Mouse (Mus musculus): Measurements from ENCODE around the gene Zfr2.

Gene Zfr2

DNA sequence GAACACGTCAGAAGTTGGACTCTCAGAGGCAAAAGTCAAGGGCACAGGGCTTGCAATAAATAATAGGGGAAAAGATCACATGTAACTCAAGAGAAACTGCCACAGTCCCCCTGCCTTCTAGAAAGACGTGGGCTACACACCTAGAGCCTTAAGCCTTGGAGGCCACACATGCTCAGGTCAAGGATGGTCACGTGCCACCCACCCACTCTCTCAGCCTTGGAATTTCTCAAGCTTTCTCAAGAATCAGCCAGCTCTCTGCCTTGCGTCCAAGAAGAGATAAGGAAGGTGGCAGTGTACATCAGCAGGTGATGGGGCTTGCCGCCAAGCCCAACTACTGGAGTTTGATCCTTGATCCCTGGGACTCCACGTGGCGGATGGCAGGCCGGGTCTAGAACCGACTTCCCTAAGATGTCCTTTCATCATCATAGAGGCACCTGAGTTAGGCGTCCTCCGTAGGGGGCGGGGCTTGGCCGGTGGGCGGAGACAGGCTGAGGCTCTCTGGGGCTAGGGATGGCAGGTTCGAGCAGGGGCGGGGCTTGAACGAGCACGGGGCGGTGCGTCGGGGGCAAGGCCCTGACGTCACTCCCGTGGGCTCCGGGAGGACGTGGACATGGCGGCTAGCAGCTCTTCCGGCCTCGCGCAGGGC is at the start of gene Zfr2:
Zfr2 (plus strand) TSS at position 576 of the 646 bp plus-strand sequence.
- in situ Hi-C loops (cut with MboI, MseI) = no loop called here

DNA sequence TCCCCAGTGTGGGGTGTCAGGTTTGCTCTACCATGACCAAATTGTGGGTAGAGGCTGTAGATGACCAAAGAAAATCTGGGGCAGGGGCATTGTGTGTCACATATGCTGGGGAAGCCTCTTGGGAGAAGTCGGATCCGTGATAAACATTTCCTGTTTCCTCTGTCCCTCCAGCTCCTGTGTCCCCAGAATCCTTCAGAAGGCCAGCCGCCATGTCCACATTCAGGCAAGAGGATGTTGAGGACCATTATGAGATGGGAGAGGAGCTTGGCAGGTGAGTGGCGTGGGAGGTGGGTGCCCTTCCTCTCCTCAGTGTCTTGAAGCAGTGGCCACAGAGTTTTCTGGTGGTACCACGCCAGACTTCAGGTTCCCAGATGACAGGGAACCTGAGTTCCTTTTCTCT is 49.1 kb upstream of the Zfr2 start, which contains the start of gene 4930442H23Rik:
4930442H23Rik (minus strand) TSS at position 45 of the 400 bp plus-strand sequence.
- in situ Hi-C loops (cut with MboI, MseI) = no loop called here

DNA sequence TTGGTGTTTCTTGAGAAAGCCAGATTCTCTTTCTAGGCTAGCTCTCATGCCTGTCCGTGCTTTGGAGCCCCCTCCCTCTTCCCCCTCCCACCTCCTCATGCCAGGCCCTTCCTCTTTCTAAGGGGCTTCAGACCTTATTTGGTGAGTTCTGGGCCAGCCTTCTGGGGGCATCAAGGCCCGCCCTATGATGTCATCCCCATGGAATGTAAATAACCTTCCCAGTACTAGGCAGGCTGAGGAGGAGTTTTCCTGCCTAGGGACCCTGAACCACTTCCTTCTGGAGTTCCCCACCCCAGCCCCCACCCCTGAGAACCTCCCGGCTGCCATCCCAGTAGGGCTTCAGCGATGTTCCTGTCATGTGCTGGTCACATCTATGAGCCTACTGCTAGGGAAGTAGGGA is 48.2 kb upstream of the Zfr2 start:
- in situ Hi-C loops (cut with MboI, MseI) = no loop called here

DNA sequence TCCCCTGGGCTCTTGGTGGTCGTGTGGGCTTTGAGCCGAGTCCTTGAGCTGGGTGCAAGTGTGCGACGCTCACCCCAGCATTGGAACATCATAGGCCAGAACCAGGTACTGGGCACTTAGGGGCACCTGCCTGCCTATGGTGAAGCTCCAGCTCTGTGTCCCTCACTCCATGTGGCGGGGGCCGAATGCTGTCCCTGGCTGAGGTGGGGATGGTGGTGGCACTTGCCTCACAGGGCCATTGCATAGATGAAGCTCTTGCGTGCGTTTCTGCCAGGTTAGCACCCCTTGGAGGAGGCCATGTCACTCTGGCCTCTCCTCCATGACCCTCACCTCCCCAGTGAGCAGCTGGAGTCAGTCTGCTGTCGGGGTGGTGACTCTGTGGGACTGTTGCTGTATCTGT is 45.8 kb upstream of the Zfr2 start:
- in situ Hi-C loops (cut with MboI, MseI) = no loop called here

DNA sequence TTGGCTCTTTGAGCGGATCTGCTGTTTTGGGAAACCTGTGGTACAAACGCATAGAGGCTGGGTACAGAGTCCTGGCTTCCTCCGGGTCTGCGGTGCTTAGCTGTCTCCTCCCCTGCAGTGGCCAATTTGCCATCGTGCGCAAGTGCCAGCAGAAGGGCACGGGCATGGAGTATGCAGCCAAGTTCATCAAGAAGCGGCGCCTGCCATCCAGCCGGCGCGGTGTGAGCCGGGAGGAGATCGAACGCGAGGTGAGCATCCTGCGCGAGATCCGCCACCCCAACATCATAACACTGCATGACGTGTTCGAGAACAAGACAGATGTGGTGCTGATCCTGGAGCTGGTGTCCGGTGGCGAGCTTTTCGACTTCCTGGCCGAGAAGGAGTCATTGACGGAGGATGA is 43.1 kb upstream of the Zfr2 start:
- in situ Hi-C loops (cut with MboI, MseI) = no loop called here

DNA sequence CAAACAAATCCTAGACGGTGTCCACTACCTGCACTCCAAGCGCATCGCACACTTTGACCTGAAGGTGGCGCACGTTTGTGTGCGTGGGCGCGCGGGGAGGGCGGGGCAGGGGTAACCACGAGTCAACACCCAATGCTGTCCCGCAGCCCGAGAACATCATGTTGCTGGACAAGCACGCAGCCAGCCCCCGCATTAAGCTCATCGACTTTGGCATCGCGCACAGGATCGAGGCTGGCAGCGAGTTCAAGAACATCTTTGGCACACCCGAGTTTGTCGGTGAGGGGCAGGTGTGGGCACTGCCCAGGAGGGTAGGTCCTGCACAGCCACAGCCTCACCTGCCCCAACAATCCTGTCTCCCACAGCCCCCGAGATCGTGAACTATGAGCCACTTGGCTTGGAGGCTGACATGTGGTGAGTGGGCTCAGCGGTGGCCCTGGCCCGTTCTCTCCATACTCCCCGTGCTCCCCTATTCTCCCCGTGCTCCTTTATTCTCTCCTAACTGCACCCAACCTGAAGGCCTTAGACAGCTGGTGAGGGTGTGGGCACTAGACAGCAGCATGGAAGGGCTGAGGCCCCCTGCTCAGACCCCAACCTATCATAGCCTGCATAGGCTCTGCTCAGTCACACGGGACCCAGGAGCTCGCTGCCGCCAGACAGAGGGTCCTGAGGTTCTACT is 42.6 kb upstream of the Zfr2 start:
- in situ Hi-C loops (cut with MboI, MseI) = no loop called here

DNA sequence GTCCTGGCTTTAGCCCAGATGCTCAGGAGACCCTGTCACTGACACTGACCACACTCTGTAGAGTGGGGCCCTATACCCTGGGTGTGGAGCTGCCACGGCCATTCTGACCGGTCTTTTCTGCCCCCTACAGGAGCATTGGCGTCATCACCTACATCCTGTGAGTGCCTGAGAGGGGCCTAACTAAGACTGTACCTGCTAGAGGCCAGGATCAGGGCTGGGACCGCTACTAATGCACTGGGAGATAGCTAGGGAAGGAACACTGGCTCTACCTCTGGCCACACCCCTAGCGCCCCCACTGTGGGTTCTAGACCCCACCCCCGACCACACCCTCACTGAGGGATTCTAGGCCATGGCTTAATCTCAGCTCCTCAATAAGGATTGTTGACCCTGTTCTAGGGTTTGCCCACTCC is 42.0 kb upstream of the Zfr2 start:
- in situ Hi-C loops (cut with MboI, MseI) = no loop called here

DNA sequence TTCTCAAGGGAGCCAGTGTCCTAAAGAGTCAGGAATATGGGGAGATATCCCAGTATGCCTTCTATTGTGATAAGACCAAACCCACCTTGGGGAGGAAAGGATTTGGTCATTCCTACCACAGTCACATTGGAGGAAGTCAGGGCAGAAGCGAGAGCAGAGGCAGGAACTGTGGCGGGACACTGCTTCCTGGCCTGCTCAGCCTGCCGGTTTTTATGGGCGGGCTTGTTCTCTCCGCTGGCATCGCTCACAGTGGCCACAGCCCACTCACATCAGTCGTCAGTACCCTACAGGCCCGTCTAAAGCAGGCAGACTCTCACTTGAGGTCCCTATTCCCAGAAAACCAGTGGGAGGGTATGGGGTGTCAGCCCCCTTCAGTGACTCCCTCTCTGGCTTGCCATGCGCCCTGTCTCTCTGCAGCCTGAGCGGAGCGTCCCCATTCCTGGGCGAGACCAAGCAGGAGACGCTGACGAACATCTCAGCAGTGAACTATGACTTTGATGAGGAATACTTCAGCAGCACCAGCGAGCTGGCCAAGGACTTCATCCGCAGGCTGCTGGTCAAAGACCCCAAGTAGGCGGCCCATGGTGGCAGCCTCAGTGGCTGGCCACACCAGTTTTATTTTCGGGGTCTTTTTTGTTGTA is 41.5 kb upstream of the Zfr2 start:
- in situ Hi-C loops (cut with MboI, MseI) = no loop called here

DNA sequence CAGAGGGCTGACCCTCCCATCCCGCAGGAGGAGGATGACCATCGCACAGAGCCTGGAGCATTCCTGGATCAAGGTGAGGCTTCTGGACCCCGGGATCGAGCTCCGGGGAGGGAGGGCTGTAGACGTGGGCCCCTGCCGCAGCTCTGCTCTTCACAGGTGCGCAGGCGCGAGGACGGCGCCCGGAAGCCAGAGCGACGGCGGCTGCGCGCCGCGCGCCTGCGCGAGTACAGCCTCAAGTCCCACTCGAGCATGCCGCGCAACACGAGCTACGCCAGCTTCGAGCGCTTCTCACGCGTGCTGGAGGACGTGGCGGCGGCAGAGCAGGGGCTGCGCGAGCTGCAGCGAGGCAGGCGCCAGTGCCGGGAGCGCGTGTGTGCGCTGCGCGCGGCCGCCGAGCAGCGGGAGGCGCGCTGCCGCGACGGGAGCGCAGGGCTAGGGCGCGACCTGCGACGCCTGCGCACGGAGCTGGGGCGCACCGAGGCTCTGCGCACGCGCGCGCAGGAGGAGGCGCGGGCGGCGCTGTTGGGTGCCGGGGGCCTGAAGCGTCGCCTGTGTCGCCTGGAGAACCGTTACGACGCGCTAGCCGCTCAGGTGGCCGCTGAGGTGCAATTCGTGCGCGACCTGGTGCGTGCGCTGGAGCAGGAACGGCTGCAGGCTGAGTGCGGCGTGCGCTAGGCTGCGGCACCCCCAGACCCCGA is 40.5 kb upstream of the Zfr2 start:
- in situ Hi-C loops (cut with MboI, MseI) = no loop called here

DNA sequence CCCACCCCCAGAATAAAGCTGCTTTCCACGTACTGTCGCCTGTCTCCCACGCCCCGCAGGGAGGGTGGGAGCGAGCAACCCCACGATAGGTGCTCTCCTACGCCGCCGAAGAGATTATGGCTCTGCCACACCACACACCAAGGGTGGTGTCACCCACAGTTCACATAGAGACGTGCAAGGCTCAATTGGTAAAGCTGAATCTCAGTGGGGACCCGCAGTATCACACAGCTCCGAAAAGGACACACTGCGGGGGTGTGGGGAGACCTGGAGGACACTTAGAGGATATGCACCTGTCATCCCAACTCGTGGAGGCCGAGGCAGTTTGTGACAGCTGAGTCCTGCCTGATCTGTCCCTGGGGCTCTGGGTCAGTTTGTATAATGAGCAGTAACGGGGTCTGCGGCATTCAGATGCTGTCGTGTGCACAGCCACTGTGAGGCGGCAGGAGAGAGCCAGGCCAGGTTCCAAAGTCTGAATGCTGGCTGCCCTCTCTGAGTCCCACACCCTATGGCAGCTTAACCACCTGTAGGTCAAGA is 39.9 kb upstream of the Zfr2 start:
- in situ Hi-C loops (cut with MboI, MseI) = no loop called here

DNA sequence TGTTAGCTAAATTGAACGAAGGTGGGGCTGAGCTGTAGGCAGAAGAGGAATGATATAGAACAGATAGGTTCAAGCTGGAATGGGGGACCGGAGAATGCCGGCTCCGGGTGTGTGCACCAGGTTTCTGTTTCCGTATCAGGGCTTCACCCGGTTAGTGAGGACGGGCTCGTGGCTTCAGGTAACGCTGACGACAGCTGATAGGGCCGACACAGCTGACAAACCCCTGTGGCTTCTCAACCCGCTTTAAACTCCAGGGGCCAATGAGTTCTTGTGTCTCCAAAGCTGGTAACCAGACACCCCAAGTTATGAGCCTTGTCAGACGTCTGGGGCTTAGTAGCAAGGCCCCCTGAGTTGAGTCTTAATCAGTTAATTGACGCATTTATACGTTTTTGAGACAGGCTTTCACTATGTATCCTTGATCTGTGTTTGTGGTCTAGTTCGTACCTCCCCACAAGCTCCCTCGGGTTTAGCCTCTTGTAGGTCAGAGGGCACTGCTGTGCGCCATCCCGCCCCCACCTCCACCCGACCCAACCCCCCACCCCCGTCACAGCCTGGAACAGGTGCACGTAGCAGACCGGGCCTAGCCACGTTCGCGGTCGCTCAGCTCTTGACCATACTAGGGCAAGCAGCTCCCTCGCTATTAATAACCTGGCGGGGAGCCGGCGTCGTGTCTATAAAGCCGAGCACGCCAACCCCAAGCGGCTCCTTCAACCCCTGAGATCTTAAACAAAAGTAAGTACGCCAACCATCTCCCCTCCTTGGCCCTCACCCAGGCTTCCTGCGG is 38.8 kb upstream of the Zfr2 start:
- in situ Hi-C loops (cut with MboI, MseI) = no loop called here

DNA sequence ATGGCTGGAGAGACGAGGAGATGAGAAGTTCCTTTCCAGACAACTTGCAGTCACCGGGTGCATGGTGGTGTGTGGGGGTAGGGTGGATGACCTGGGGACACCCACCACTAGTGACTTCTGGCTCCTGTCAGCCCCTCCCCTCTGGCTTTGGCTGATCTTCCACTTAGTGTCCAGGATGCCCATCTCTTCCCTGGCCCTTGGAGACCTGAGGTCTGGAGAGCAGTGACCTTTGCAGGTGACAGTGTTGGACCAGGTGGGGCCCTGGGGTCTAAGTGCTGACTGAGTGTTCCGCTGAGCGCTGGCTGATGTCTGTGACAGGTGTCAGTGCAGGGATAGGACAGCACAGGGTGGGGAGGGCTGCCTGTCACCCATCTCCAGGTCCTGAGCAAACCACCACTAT is 37.7 kb upstream of the Zfr2 start:
- in situ Hi-C loops (cut with MboI, MseI) = no loop called here

DNA sequence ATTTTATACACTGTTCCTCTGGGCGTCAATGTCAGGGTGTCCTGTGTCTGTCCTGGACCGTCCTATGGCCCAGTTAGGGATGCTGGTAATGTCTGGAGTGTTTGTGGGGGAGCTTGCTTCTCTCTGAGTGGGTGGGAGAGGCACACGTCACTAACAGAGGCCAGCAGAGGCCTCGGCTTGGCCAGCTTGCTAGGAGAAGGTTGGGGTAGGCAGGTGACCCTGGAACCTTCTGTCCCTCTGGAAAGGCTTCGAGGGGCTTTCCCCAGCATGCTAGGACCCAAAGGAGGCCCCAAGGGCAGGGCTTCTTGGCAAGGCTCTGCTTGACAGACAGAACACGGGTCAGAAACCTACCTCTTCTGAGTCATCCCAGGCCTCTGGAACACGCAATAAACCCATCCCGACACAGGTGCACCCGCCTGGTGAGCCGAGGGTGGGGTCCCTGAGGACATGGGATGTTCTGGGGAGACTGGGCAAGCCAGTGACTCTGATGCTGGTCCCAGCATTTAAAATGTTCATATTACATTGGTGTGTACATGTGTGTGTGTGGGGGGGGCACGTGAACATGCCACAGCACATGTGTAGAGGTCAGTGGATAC is 36.4 kb upstream of the Zfr2 start:
- in situ Hi-C loops (cut with MboI, MseI) = no loop called here

DNA sequence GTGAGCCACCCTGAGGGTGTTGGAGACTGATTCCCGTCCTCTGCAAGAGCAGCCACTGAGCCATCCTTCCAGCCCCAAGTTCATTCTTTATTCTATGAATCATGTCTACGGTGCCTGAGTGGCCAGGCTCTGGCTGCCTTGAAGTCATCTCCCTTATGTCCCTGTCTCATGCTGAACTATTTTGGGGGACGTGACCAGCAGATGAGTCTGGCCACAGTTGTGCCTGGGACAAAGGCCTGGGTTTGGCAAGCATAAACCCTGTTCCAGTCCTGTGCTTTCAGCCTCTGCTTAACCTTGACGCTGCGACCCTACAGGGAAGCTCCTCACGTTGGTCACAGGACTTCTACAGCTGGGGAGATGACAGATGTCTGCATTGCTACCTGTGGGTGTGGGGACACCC is 35.6 kb upstream of the Zfr2 start:
- in situ Hi-C loops (cut with MboI, MseI) = no loop called here

DNA sequence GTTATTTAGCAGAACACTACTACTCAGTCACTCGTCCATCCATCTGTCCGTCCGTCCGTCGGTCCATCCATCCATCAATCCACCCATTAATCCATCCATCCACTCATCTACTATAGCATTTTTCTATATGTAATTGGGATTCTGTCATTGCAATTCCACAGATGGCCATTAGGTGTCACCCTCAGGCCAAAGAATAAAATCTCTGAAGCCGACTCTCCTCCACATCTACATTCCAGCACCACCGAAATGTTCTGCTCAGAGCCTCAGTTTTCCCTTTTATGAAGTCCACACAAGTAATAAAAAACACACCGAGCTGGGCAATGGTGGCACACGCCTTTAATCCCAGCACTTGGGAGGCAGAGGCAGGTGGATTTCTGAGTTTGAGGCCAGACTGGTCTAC is 34.7 kb upstream of the Zfr2 start:
- in situ Hi-C loops (cut with MboI, MseI) = no loop called here

DNA sequence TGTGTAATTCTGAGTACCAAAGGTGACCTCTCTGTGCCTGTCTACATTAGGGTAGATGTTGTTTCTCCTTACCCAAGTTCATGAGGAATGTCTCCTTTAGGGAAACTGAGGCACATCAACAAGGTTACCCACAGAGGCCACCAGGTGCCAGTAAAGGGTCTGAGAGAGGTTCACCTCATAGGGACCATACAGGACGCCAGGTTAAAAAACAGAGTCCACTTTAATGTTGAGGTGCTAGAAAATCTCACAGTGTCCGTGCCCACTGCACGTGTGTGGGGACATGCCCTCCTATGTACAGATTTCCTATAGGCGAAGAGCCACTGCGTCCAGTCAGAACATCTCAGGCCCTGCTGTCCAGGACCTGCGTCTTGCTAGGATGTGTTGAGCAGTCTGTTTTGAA is 34.0 kb upstream of the Zfr2 start:
- in situ Hi-C loops (cut with MboI, MseI) = no loop called here

DNA sequence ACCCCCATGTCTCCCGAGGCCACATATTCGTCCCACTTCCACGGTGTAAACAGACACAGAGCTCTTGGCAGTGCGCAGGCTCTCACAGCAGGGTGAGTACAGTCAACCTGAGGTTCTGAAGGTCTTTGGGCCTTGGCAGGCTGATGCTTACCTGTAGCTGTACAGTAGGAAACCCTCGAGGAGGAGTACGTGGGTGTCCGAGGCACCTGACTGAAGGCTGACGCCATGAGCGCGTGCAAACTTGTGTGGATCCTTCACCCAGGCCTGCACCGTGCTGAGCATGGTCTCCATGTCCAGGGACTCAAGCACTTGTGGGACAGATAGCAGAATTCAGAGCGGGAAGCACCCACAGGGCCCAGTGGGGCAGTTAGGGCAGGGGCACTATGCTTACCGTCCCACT is 32.8 kb upstream of the Zfr2 start:
- in situ Hi-C loops (cut with MboI, MseI) = no loop called here

DNA sequence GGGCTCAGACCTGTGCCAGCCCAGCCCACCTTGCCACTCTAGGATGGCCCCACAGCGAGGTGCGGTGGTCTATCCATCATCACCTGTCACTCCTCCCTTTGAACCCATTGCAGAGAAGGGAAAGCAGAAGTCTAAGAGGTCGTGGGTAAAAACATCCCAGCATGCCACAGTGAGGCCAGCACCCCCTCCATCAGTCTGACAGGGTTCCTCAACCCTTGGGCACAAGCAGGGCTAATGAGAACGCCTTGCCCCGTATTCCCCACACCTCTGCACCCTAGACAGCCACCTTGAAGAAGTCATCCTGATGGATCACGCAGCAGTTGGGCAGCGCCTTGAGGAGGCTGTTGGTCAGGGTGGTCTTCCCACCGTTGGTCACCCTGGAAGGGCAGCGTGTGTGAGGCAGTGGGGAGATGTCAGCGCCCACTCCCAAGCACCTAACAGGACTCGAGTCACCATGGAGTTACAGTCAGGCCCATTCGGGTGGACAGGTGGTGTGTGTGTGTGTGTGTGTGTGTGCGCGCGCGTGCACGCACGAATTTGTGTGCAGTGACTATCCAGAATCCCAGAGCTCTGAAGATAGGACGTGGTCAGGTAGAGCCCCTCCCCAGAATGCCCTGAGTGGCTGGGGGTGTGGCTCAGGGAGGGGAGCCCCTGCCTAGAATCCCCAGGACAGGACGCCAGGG is 32.2 kb upstream of the Zfr2 start:
- in situ Hi-C loops (cut with MboI, MseI) = no loop called here

DNA sequence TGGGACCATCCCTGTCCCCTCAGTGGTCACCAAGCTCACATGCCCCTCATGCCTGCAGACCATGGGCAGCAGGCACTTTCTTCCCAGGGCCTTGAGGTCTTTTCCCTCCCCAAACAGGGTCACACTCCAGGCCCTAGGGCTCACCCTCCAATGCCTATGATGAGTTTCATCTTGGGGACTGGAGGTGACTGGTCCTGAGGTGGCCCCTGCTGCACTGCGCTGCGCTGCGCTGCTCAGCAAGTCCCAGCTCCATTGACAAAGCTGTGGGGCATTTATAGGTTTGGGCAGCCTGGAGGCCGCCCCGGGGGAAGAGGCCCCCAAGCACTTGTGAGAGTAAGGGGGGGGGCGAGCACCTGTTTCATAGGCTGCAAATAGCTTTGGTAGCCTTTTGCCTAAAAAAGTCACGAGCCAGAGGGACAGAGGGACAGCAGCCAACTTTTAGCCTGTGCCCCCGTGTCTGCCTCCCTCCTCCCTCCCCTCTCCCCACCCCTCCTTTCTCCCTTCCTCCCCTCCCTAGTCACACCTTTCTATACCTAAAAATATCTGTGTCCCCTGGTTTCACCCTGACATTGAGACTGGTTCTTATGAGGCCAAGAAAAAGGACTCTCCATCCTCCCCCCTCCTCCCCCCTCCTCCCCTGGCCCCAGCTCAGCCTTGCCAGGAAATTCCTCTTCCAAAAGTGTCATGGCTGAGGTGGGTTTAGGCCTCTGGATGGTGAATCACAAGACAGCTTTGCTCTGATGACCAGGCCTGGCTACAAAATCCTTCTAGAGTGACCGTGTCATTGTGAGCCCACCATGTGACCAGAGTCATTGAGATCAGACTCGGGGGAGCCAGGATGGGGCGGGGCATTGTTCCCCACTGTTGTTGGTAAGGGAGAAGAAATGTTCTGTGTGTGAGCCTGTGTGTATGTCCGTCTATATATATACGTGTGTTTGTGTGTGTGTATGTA is 30.9 kb upstream of the Zfr2 start, which contains the start of gene Nmrk2:
Nmrk2 (minus strand) TSS at position 245 of the 952 bp plus-strand sequence.
- in situ Hi-C loops (cut with MboI, MseI) = no loop called here

All from regulatory T cell (primary cell).